Mouse (Mus musculus): ENCODE measurements around the gene Naa25. TPM values are rescaled to one million over a fixed set of nuclear protein-coding genes. Genes with fewer than 3 reads are reported as not detected.

Gene Naa25
- 47.3 TPM for total RNA-seq (2023)

GRCm38 (mm10) chr5:121397187-121398145, at the start of gene Naa25:
Gene Naa25, plus strand, starts transcription at chr5:121397936.

GRCm38 (mm10) chr5:121385461-121386119, 12.1 kb upstream of the Naa25 start, which contains the start of gene Trafd1:
Gene Trafd1, minus strand, starts transcription at chr5:121385632.

GRCm38 (mm10) chr5:121451644-121452025, 53.9 kb downstream of the Naa25 start, which contains the start of gene Tmem116:
Gene Tmem116, plus strand, starts transcription at chr5:121451893.

GRCm38 (mm10) chr5:121452026-121452869, 54.5 kb downstream of the Naa25 start, which contains the start of gene Erp29:
Gene Erp29, minus strand, starts transcription at chr5:121452506.

Other genes with a start within 250 kb of the Naa25 start
- gene Ptpn11, start 206.5 kb upstream of the Naa25 start, total RNA-seq (2023): 33.9 TPM
- gene Rpl6, start 193.5 kb upstream of the Naa25 start, total RNA-seq (2023): 2,301 TPM
- 57.4 TPM for gene Hectd4, start 177.7 kb upstream of the Naa25 start, total RNA-seq (2023)
- 59.1 TPM for gene Trafd1, start 12.3 kb upstream of the Naa25 start, total RNA-seq (2023)
- 0.86 TPM for gene Tmem116, start 54.0 kb downstream of the Naa25 start, total RNA-seq (2023)
- 71.5 TPM for gene Erp29, start 54.6 kb downstream of the Naa25 start, total RNA-seq (2023)
- gene Adam1b, start 105.5 kb downstream of the Naa25 start, total RNA-seq (2023): not detected
- 9.6 TPM for gene Adam1a, start 147.5 kb downstream of the Naa25 start, total RNA-seq (2023)
- gene Gm42878, start 147.5 kb downstream of the Naa25 start, total RNA-seq (2023): not detected
- 87.6 TPM for gene Mapkapk5, start 148.0 kb downstream of the Naa25 start, total RNA-seq (2023)
- 56.4 TPM for gene Aldh2, start 195.9 kb downstream of the Naa25 start, total RNA-seq (2023)
- gene Acad12, start 221.0 kb downstream of the Naa25 start, total RNA-seq (2023): 11.8 TPM